Mouse (Mus musculus): ENCODE results near the gene Trpv2.
"Not testable (repeated sequence)": the region's sequence is repeated elsewhere in the genome, so short reads cannot be mapped to it uniquely, and the experiment has no call there.

The Trpv2 gene

GRCm38 (mm10) chr11:62648591-62649391, 74.5 kb downstream of the Trpv2 start, which contains the start of gene Mmgt2:
TSS of gene Mmgt2 (plus strand) at chr11:62648664.
- DNase-seq (ENCODE audit: low spot score): peak; percentile 93

- DNase-seq (ENCODE audit: low spot score): not testable (repeated sequence)
Measured at GRCm38 (mm10) chr11:62649803-62650202, 75.5 kb downstream of the Trpv2 start.
